Mouse (Mus musculus) stomach, embryonic 14.5 days (tissue): ENCODE data around the gene Igdcc4. TPM values are rescaled to one million over a fixed set of nuclear protein-coding genes. Genes with fewer than 3 reads are reported as not detected.

ENCODE experiments used
- ATAC-seq: fragments of 200-750 bp; cut with Nextera tagmentation; 2 replicates; pipeline ENCODE4 v1.8.0; 2017; ENCODE audit warnings: low read depth, moderate TSS enrichment; ENCODE audit not compliant: insufficient number of reproducible peaks, insufficient read depth, low FRiP score
- H3K27ac ChIP-seq: fragments of 300-500 bp; sonication (generic); 2 replicates; pipeline ENCODE4 v1.5.1; 2014; ENCODE audit warnings: mild to moderate bottlenecking, low read length, moderate library complexity, mixed read lengths
- H3K27me3 ChIP-seq: fragments of 300-500 bp; sonication (generic); 2 replicates; pipeline ENCODE4 v1.6.1; 2014; ENCODE audit warnings: low read length, control low read depth, mixed read lengths; ENCODE audit not compliant: control insufficient read depth, insufficient read depth
- H3K36me3 ChIP-seq: fragments of 300-500 bp; sonication (generic); 2 replicates; pipeline ENCODE4 v1.6.1; 2014; ENCODE audit warnings: mild to moderate bottlenecking, control low read depth, low read length, moderate library complexity, mixed read lengths; ENCODE audit not compliant: control insufficient read depth, insufficient read depth
- H3K4me1 ChIP-seq: fragments of 300-500 bp; sonication (generic); 2 replicates; pipeline ENCODE4 v1.6.1; 2014; ENCODE audit warnings: low read length, control low read depth, mixed read lengths; ENCODE audit not compliant: control insufficient read depth, insufficient read depth
- H3K4me2 ChIP-seq: fragments of 300-500 bp; sonication (generic); replicated peaks from 2 replicates; pipeline ENCODE4 v1.6.1; 2014; ENCODE audit warnings: low read depth, low read length, control low read depth
- H3K4me3 ChIP-seq: fragments of 300-500 bp; sonication (generic); 2 replicates; pipeline ENCODE4 v1.5.1; 2014; ENCODE audit warnings: low read depth, low read length, control low read depth
- H3K9ac ChIP-seq: fragments of 300-500 bp; sonication (generic); replicated peaks from 2 replicates; pipeline ENCODE4 v1.6.1; 2014; ENCODE audit warnings: low read depth, mild to moderate bottlenecking, control low read depth, low read length, moderate library complexity, mixed read lengths
- H3K9me3 ChIP-seq: fragments of 300-500 bp; sonication (generic); 2 replicates; pipeline ENCODE4 v1.6.1; 2016; ENCODE audit warnings: low read depth, low read length, control low read depth; ENCODE audit not compliant: control insufficient read depth
- WGBS: fragments of 180-500 bp; shearing (Covaris S2); extraction: QIAGEN DNeasy Blood & Tissue Kit; methylation state at CpG from one replicate; pipeline ENCODE4 v1.1.7; 2014; 5-methylcytosine and 5-hydroxymethylcytosine counted together
- polyA plus RNA-seq: library from polyadenylated mRNA; unstranded; fragments of >200 nt; fragmentation: Nextera tagmentation; extraction: Ambion mirVana; gene quantifications from 2 replicates; pipeline ENCODE4 v1.2.1, GENCODE M21; 2014

Gene Igdcc4
- polyA plus RNA-seq, 1 experiment from 2014 or later: 43.3 TPM

- H3K4me3 ChIP-seq: no peak overlapping the region
- no peaks in the 10 kb centered on the region for H3K9me3 ChIP-seq
- H3K27ac ChIP-seq: no peak overlapping the region
- H3K36me3 ChIP-seq: peaks cover 35% of the 10 kb centered on the region; the same call in 1 of the 2 replicates
- H3K9ac ChIP-seq: no peak overlapping the region
- WGBS: 13% methylated on average over 3 of the region's 3 CpGs
- no peaks in the 10 kb centered on the region for H3K27me3 ChIP-seq
- ATAC-seq: 0 out of 2 replicates have a peak, but pooled peaks have one; percentile 50
- H3K4me1 ChIP-seq: 0 out of 2 replicates have a peak, but pooled peaks cover 6% of the 10 kb centered on the region
- no peak overlapping the region for H3K4me2 ChIP-seq
Measured at GRCm38 (mm10) chr9:65120935-65121334, 19.6 kb downstream of the Igdcc4 start.

- Histone ChIP-seq H3K36me3 (peaks cover 29% of the 10 kb centered on the region; the same call in 1 of the 2 replicates), H3K4me1 (0 out of 2 replicates have a peak, but pooled peaks cover 6% of the 10 kb centered on the region), H3K4me2 (no peak overlapping the region), H3K4me3 (no peak overlapping the region), H3K27ac (no peak overlapping the region), H3K9ac (no peak overlapping the region), H3K9me3 (no peaks in the 10 kb centered on the region), H3K27me3 (no peaks in the 10 kb centered on the region)
- no peak for ATAC-seq
- WGBS: 23% methylated on average over 18 of the region's 18 CpGs
Measured at GRCm38 (mm10) chr9:65122545-65122944, 21.3 kb downstream of the Igdcc4 start.

- Histone ChIP-seq H3K4me2 (peak overlapping the region; percentile 59), H3K4me3 (peak overlapping the region; percentile 22), H3K4me1 (0 out of 2 replicates have a peak, but pooled peaks cover 6% of the 10 kb centered on the region), H3K9me3 (no peaks in the 10 kb centered on the region), H3K27ac (no peak overlapping the region), H3K36me3 (peaks cover 22% of the 10 kb centered on the region; the same call in 1 of the 2 replicates), H3K9ac (no peak overlapping the region; the same call in 1 of the 2 replicates), H3K27me3 (no peaks in the 10 kb centered on the region)
- WGBS: 14% methylated on average over 48 of the region's 48 CpGs
- ATAC-seq: peak; percentile 36
Measured at GRCm38 (mm10) chr9:65123552-65124168, 22.4 kb downstream of the Igdcc4 start.

- Histone ChIP-seq H3K27me3 (no peaks in the 10 kb centered on the region), H3K4me2 (0 out of 2 replicates have a peak overlapping the region, but pooled peaks have one; percentile 12), H3K9me3 (no peaks in the 10 kb centered on the region), H3K4me3 (no peak overlapping the region), H3K27ac (no peak overlapping the region), H3K9ac (no peak overlapping the region), H3K36me3 (peaks cover 16% of the 10 kb centered on the region; the same call in 1 of the 2 replicates), H3K4me1 (0 out of 2 replicates have a peak, but pooled peaks cover 6% of the 10 kb centered on the region)
- no peak for ATAC-seq
- WGBS: 24% methylated on average over 25 of the region's 25 CpGs
Measured at GRCm38 (mm10) chr9:65128123-65128815, 27.0 kb downstream of the Igdcc4 start.

- H3K27me3 ChIP-seq: no peaks in the 10 kb centered on the region
- no peaks in the 10 kb centered on the region for H3K9me3 ChIP-seq
- no peaks in the 10 kb centered on the region for H3K4me1 ChIP-seq
- WGBS: 84% methylated on average over 5 of the region's 5 CpGs
- H3K27ac ChIP-seq: no peak overlapping the region
- H3K36me3 ChIP-seq: peaks cover 27% of the 10 kb centered on the region
- no peak for ATAC-seq
- H3K9ac ChIP-seq: no peak overlapping the region
- H3K4me3 ChIP-seq: no peak overlapping the region
- H3K4me2 ChIP-seq: no peak overlapping the region
Measured at GRCm38 (mm10) chr9:65131717-65132116, 30.4 kb downstream of the Igdcc4 start.

- no peak overlapping the region for H3K4me3 ChIP-seq
- no peak overlapping the region for H3K27ac ChIP-seq
- no peaks in the 10 kb centered on the region for H3K4me1 ChIP-seq
- H3K4me2 ChIP-seq: no peak overlapping the region
- peaks cover 27% of the 10 kb centered on the region for H3K36me3 ChIP-seq
- ATAC-seq: 0 out of 2 replicates have a peak, but pooled peaks have one; percentile 44
- no peaks in the 10 kb centered on the region for H3K9me3 ChIP-seq
- 3% methylated on average over 10 of the region's 10 CpGs for WGBS
- no peaks in the 10 kb centered on the region for H3K27me3 ChIP-seq
- H3K9ac ChIP-seq: no peak overlapping the region
Measured at GRCm38 (mm10) chr9:65133739-65134138, 32.5 kb downstream of the Igdcc4 start.

GRCm38 (mm10) chr9:65135126-65135525 is 33.8 kb downstream of the Igdcc4 start:
- 82% methylated on average over 4 of the region's 4 CpGs for WGBS
- Histone ChIP-seq H3K9ac (no peak overlapping the region), H3K4me1 (no peaks in the 10 kb centered on the region), H3K27ac (no peak overlapping the region), H3K27me3 (no peaks in the 10 kb centered on the region), H3K4me2 (no peak overlapping the region), H3K9me3 (no peaks in the 10 kb centered on the region), H3K36me3 (peaks cover 27% of the 10 kb centered on the region), H3K4me3 (no peak overlapping the region)
- ATAC-seq: no peak

GRCm38 (mm10) chr9:65140491-65140890 is 39.2 kb downstream of the Igdcc4 start:
- Histone ChIP-seq H3K27ac (peak overlapping the region; percentile 33; the same call in 1 of the 2 replicates), H3K4me3 (peak overlapping the region; percentile 67), H3K4me2 (peak overlapping the region; percentile 97), H3K9me3 (no peaks in the 10 kb centered on the region), H3K4me1 (peaks cover 5% of the 10 kb centered on the region; the same call in 1 of the 2 replicates), H3K27me3 (no peaks in the 10 kb centered on the region), H3K9ac (peak overlapping the region; percentile 57; the same call in 1 of the 2 replicates), H3K36me3 (peaks cover 5% of the 10 kb centered on the region)
- 2% methylated on average over 8 of the region's 8 CpGs for WGBS
- ATAC-seq: no peak
